Mouse (Mus musculus) heart, embryonic 11.5 days (tissue): Measurements from ENCODE around the gene Noto. TPM values are rescaled to one million over a fixed set of nuclear protein-coding genes. Genes with fewer than 3 reads are reported as not detected.

Source experiments
- ATAC-seq: fragments of 200-750 bp; cut with Nextera tagmentation; replicated peaks from 2 replicates; pipeline ENCODE4 v1.8.0; 2017; ENCODE audit warnings: moderate library complexity; ENCODE audit not compliant: insufficient number of reproducible peaks, low FRiP score, low TSS enrichment
- H3K27ac ChIP-seq: fragments of 300-500 bp; sonication (generic); 2 replicates; pipeline ENCODE4 v1.5.1; 2014; ENCODE audit warnings: mild to moderate bottlenecking, low read depth, low read length
- H3K27me3 ChIP-seq: fragments of 300-500 bp; sonication (generic); 2 replicates; pipeline ENCODE4 v1.6.1; 2014; ENCODE audit warnings: mild to moderate bottlenecking, low read length, mixed read lengths; ENCODE audit not compliant: control insufficient read depth, insufficient read depth
- H3K36me3 ChIP-seq: fragments of 300-500 bp; sonication (generic); 2 replicates; pipeline ENCODE4 v1.6.1; 2014; ENCODE audit warnings: mild to moderate bottlenecking, low read length, moderate library complexity, mixed read lengths; ENCODE audit not compliant: control insufficient read depth, insufficient read depth
- H3K4me1 ChIP-seq: fragments of 300-500 bp; sonication (generic); 2 replicates; pipeline ENCODE4 v1.6.1; 2014; ENCODE audit warnings: low read length; ENCODE audit not compliant: control insufficient read depth, insufficient read depth
- H3K4me2 ChIP-seq: fragments of 300-500 bp; sonication (generic); 2 replicates; pipeline ENCODE4 v1.6.1; 2014; ENCODE audit warnings: mild to moderate bottlenecking, moderate library complexity
- H3K4me3 ChIP-seq: fragments of 300-500 bp; sonication (generic); 2 replicates; pipeline ENCODE4 v1.5.1; 2014; ENCODE audit warnings: low read depth, low read length
- H3K9ac ChIP-seq: fragments of 300-500 bp; sonication (generic); 2 replicates; pipeline ENCODE4 v1.6.1; 2014; ENCODE audit warnings: mild to moderate bottlenecking, low read depth, low read length, moderate library complexity
- H3K9me3 ChIP-seq: fragments of 300-500 bp; sonication (generic); replicated peaks from 2 replicates; pipeline ENCODE4 v1.6.1; 2016; ENCODE audit warnings: low read length; ENCODE audit not compliant: control insufficient read depth
- WGBS: fragments of 180-500 bp; shearing (Covaris S2); extraction: QIAGEN DNeasy Blood & Tissue Kit; methylation state at CpG from one replicate; pipeline ENCODE4 v1.1.7; 2014; ENCODE audit not compliant: insufficient replicate concordance; 5-methylcytosine and 5-hydroxymethylcytosine counted together
- polyA plus RNA-seq: library from polyadenylated mRNA; unstranded; fragments of >200 nt; fragmentation: Nextera tagmentation; extraction: Ambion mirVana; gene quantifications from 2 replicates; pipeline ENCODE4 v1.2.1, GENCODE M21; 2014

Noto gene
- polyA plus RNA-seq, 1 experiment from 2014 or later: not detected

DNA sequence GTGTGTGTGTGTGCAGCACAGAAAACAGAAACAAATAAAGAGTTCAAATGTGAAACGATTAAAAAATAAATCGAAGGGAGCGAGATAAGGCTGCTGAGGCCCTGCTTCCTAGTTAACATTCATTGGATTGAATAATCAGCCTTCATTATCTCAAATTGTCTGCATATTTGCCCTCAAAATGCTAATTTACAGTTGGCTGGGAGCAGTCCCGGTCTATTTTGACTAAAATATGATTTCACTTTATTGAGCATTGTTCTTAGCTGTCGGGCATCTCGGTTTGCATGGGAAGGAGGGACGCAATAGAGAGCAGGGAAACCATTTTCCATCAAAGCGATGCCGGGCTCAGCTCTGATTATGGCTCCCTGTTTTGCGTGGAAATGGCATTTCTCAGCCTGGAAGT is 20.6 kb upstream of the Noto start:
- WGBS: 79% methylated on average over 10 of the region's 10 CpGs
- no peak for ATAC-seq
- Histone ChIP-seq H3K4me2 (no peak overlapping the region), H3K9me3 (no peaks in the 10 kb centered on the region), H3K4me3 (no peak overlapping the region), H3K9ac (no peak overlapping the region), H3K4me1 (no peaks in the 10 kb centered on the region), H3K27ac (no peak overlapping the region), H3K27me3 (peaks cover 18% of the 10 kb centered on the region), H3K36me3 (no peaks in the 10 kb centered on the region)

DNA sequence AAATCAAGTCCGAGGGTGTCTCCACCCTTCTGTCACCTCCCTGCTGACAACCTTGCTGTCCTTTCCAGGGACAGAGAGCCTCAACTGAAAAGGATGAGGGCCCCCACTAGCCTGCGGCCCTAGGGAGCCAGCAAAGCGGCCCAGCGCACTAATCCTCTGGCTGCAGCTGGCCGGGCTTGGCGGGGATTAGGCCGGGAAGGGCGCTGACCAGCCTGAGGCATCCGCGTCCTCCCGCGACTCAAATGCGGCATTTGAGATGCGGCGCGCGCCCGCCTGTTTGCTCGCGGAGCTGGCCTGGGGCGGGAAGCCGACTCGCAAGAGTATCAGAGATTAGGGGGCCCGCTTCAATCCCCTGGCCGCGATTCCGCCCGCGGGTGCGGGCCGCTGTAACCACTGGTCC is 14.7 kb upstream of the Noto start:
- Histone ChIP-seq H3K27me3 (peaks cover 46% of the 10 kb centered on the region), H3K27ac (no peak overlapping the region), H3K4me3 (peak overlapping the region; percentile 31), H3K9me3 (no peaks in the 10 kb centered on the region), H3K4me1 (no peaks in the 10 kb centered on the region), H3K4me2 (peak overlapping the region; percentile 61), H3K36me3 (no peaks in the 10 kb centered on the region), H3K9ac (no peak overlapping the region)
- no peak for ATAC-seq
- WGBS: 1% methylated on average over 31 of the region's 31 CpGs

DNA sequence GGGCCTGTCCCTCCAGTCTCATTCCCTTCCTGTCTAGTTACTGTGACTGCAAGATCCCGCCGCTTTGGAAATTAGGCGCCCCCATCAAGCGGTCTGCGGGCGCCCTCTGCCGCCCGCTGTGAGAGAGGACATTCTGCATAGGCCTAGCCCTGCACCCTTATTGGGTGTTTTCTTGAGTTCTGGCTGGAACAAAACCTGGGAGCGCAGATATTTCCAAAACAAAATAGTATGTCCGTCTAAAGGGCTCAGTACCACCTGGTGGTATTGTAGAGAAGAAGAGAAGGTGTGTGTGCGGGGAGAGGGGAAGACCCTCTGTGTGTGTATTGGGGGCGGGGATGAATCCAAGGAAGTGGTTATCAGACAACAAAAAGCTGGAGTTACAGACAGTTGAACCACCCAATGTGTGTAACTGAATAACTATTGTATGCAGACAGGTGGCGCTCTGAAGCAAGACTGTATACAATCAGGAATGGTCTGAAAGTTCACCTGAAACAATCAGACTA is 12.9 kb upstream of the Noto start:
- no peaks in the 10 kb centered on the region for H3K4me1 ChIP-seq
- no peak overlapping the region for H3K9ac ChIP-seq
- H3K36me3 ChIP-seq: no peaks in the 10 kb centered on the region
- H3K4me3 ChIP-seq: no peak overlapping the region
- H3K27me3 ChIP-seq: peaks cover 47% of the 10 kb centered on the region
- H3K27ac ChIP-seq: no peak overlapping the region
- no peak overlapping the region for H3K4me2 ChIP-seq
- H3K9me3 ChIP-seq: no peaks in the 10 kb centered on the region
- peak; percentile 60; the same call in 1 of the 2 replicates for ATAC-seq
- 10% methylated on average over 13 of the region's 13 CpGs for WGBS

DNA sequence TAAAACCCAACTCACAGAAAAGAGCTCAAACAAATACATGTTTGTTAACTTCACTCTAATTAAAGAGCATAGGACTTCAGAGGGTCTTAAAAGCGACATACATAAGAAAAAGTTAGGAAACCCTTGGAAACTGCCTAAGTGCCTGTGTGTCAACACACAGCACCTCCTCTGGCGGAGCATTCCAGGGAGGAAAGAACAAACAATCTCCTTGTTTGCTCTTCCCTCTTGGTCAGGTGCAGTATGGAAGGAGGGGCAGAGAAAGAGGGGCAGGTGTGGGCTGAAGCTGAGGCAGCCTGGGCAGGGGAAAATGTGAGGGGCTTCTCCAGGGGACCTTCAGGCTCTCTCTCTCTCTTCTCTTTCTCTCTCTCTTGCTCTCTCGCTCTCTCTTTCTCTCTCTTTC is 7.9 kb upstream of the Noto start:
- no peaks in the 10 kb centered on the region for H3K4me1 ChIP-seq
- H3K4me3 ChIP-seq: no peak overlapping the region
- no peak overlapping the region for H3K9ac ChIP-seq
- no peak overlapping the region for H3K27ac ChIP-seq
- H3K9me3 ChIP-seq: no peaks in the 10 kb centered on the region
- no peak overlapping the region for H3K4me2 ChIP-seq
- 51% methylated on average over 3 of the region's 3 CpGs for WGBS
- no peaks in the 10 kb centered on the region for H3K36me3 ChIP-seq
- no peak for ATAC-seq
- H3K27me3 ChIP-seq: peaks cover 10% of the 10 kb centered on the region

DNA sequence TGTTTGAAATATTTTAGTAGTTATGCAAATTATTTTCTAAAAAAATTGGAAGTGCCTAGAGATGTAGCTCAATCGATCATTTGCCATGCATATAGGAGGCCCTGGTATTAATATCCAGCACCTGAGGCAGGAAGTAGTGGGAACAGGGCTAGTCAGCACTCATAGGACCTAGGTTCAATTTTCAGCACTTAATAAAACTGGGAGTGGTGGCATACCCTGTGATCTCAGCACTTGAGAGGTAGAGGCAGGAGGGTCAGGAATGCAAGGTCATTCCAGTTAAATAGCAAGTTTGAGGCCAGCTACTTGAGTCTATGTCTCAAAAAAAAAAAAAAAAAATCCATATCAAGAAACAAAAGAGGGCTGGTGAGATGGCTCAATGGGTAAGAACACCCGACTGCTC is 4.5 kb upstream of the Noto start:
- peaks cover 2% of the 10 kb centered on the region; the same call in 1 of the 2 replicates for H3K4me1 ChIP-seq
- peaks cover 26% of the 10 kb centered on the region for H3K27me3 ChIP-seq
- no peak for ATAC-seq
- H3K36me3 ChIP-seq: no peaks in the 10 kb centered on the region
- H3K4me3 ChIP-seq: no peak overlapping the region
- H3K27ac ChIP-seq: no peak overlapping the region
- H3K4me2 ChIP-seq: no peak overlapping the region
- 76% methylated on average over 2 of the region's 2 CpGs for WGBS
- H3K9ac ChIP-seq: no peak overlapping the region
- no peaks in the 10 kb centered on the region for H3K9me3 ChIP-seq

DNA sequence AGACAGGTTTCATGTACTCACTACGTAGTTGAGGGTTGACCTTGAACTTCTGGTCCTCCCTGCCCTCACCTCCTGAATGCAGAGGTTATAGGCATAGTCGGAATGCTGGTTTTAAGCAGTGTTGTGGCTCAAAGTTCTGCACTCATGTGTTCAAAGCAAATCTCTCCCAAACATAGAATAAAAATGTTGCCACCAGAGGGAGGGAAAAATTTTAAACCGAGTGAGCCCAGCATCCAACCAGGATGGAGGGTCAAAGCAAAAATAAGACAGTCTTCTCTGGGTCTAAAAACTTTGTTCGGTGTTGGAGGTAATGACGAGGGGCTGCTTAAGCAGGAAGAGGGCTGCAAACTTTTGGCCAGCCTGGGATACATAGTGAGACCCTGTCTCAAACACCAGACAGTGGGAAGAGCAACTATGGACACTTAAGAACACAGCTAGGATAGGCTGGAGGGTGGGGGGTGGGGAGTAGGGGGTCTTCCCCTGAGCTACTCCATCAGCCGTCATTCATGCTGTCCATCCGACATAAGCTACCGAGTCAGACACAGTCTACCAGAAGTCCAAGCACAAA is 7.7 kb downstream of the Noto start:
- Histone ChIP-seq H3K4me1 (peaks cover 5% of the 10 kb centered on the region; the same call in 1 of the 2 replicates), H3K27me3 (peaks cover 9% of the 10 kb centered on the region), H3K4me3 (peak overlapping the region; percentile 89), H3K9me3 (no peaks in the 10 kb centered on the region), H3K4me2 (peak overlapping the region; percentile 92), H3K27ac (no peak overlapping the region), H3K9ac (peak overlapping the region; percentile 88), H3K36me3 (no peaks in the 10 kb centered on the region)
- no peak; the same call in 1 of the 2 replicates for ATAC-seq
- 52% methylated on average over 8 of the region's 8 CpGs for WGBS

DNA sequence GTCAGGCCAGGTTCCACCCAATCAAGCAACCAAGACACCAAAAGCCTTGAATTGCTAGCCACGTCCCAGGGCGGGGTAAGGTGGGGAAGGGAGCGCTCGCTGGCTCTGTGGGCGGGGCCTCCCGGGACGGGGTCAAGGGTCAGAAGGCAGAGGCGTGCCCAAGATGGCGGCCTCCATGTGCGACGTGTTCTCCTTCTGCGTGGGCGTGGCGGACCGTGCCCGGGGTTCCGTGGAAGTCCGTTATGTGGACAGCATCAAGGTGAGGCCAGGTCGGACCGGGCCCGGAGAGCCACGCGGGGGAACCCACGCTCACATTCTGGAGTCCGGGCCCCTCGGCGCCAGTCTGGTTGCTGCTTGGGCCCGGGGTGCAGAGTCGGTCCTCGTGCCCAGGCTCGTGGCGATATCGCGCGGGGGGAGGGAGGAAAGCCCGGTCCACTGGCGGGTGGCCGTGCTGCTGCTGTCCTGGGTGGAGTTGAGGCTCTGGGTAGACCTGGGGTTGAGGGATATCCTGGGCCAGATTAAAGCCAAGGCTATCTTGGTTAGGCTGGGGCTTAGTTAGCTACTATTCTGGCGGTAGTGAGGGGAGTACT is 8.3 kb downstream of the Noto start, which contains the start of gene Smyd5:
Gene Smyd5, plus strand, starts transcription at position 148 of the 590 bp plus-strand sequence.
- ATAC-seq: peak; percentile 74
- Histone ChIP-seq H3K4me1 (peaks cover 5% of the 10 kb centered on the region; the same call in 1 of the 2 replicates), H3K36me3 (no peaks in the 10 kb centered on the region), H3K27me3 (peaks cover 9% of the 10 kb centered on the region), H3K4me2 (peak within 1 kb of the TSS; percentile 92), H3K4me3 (peak within 1 kb of the TSS; percentile 89), H3K9me3 (no peaks in the 10 kb centered on the region), H3K27ac (no peak within 1 kb of the TSS), H3K9ac (peak within 1 kb of the TSS; percentile 88)
- under 1% methylated on average over 37 of the region's 39 CpGs for WGBS

DNA sequence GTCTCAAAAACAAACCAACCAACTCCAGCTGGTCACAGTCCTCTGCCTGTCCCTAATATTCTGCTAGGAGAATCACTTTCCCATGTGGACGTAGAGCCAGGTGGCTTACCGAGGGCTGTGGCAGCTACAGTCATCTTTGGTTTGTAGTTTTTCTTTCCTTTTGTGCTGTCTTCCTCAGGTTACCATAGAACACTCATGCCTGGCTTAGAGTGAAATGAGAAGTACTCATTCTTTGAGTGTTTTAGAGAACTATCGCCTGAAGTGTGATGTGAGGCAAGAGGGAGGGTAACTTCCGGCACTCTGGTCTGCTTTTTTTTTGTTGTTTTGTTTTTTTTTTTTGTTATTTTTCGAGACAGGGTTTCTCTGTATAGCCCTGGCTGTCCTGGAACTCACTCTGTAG is 10.2 kb downstream of the Noto start:
- Histone ChIP-seq H3K4me1 (peaks cover 5% of the 10 kb centered on the region; the same call in 1 of the 2 replicates), H3K4me2 (no peak overlapping the region), H3K9me3 (no peaks in the 10 kb centered on the region), H3K4me3 (no peak overlapping the region), H3K27me3 (no peaks in the 10 kb centered on the region), H3K9ac (no peak overlapping the region), H3K27ac (no peak overlapping the region), H3K36me3 (peaks cover 2% of the 10 kb centered on the region; the same call in 1 of the 2 replicates)
- ATAC-seq: no peak
- 81% methylated on average over 5 of the region's 5 CpGs for WGBS
